Mouse (Mus musculus) E14TG2a.4 (cell line): Measurements from ENCODE around the gene Cisd3.

Experiments
- CTCF ChIP-seq: conservative IDR thresholded peaks from 2 replicates; pipeline ENCODE4 v1.5.1; 2014; ENCODE audit warnings: low read length
- NANOG ChIP-seq: IDR thresholded peaks from 2 replicates; pipeline ENCODE4 v1.6.1; 2014; ENCODE audit warnings: borderline replicate concordance, low read length, mixed read lengths
- POU5F1 ChIP-seq: IDR thresholded peaks from 2 replicates; pipeline ENCODE4 v1.6.1; 2014; ENCODE audit warnings: low read length, borderline replicate concordance

- TF ChIP-seq CTCF (no peak), POU5F1 (no peak), NANOG (no peak)
Observed at GRCm38 (mm10) chr11:97695712-97696401, 10.2 kb downstream of the Cisd3 start.
